Mouse (Mus musculus) forebrain, embryonic 13.5 days (tissue): ENCODE data around the gene Cmpk1. TPM values are rescaled to one million over a fixed set of nuclear protein-coding genes. Genes with fewer than 3 reads are reported as not detected.
A peak's percentile ranks its signal among the peaks of the same experiment; 100 is the strongest.
"Not testable (repeated sequence)": the region's sequence is repeated elsewhere in the genome, so short reads cannot be mapped to it uniquely, and the experiment has no call there.

Experiments
- ATAC-seq: fragments of 200-750 bp; cut with Nextera tagmentation; 2 replicates; pipeline ENCODE4 v1.8.0; 2017
- H3K27ac ChIP-seq: fragments of 300-500 bp; sonication (generic); 2 replicates; pipeline ENCODE4 v1.5.1; 2015; ENCODE audit warnings: inconsistent platforms, mild to moderate bottlenecking, moderate library complexity
- H3K27me3 ChIP-seq: fragments of 300-500 bp; sonication (generic); 2 replicates; pipeline ENCODE4 v1.6.1; 2015; ENCODE audit warnings: mild to moderate bottlenecking, inconsistent platforms
- H3K36me3 ChIP-seq: fragments of 300-500 bp; sonication (generic); 2 replicates; pipeline ENCODE4 v1.6.1; 2015; ENCODE audit warnings: mild to moderate bottlenecking, inconsistent platforms; ENCODE audit not compliant: poor library complexity, severe bottlenecking
- H3K4me1 ChIP-seq: fragments of 300-500 bp; sonication (generic); 2 replicates; pipeline ENCODE4 v1.6.1; 2015; ENCODE audit warnings: inconsistent platforms
- H3K4me2 ChIP-seq: fragments of 300-500 bp; sonication (generic); 2 replicates; pipeline ENCODE4 v1.6.1; 2015; ENCODE audit warnings: inconsistent platforms, mild to moderate bottlenecking, moderate library complexity
- H3K4me3 ChIP-seq: fragments of 300-500 bp; sonication (generic); 2 replicates; pipeline ENCODE4 v1.5.1; 2015; ENCODE audit warnings: mild to moderate bottlenecking, inconsistent platforms
- H3K9ac ChIP-seq: fragments of 300-500 bp; sonication (generic); 2 replicates; pipeline ENCODE4 v1.6.1; 2015; ENCODE audit warnings: mild to moderate bottlenecking, inconsistent platforms
- H3K9me3 ChIP-seq: fragments of 300-500 bp; sonication (generic); replicated peaks from 2 replicates; pipeline ENCODE4 v1.6.1; 2016; ENCODE audit warnings: inconsistent platforms
- WGBS: fragments of 180-500 bp; shearing (Covaris S2); methylation state at CpG from one replicate; pipeline ENCODE4 v1.1.7; 2015; 5-methylcytosine and 5-hydroxymethylcytosine counted together
- polyA plus RNA-seq: library from polyadenylated mRNA; unstranded; fragments of >200 nt; fragmentation: Nextera tagmentation; extraction: Ambion mirVana; gene quantifications from 2 replicates; pipeline ENCODE4 v1.2.1, GENCODE M21; 2015

Cmpk1 gene
- polyA plus RNA-seq, 1 experiment from 2014 or later: 133 TPM

DNA sequence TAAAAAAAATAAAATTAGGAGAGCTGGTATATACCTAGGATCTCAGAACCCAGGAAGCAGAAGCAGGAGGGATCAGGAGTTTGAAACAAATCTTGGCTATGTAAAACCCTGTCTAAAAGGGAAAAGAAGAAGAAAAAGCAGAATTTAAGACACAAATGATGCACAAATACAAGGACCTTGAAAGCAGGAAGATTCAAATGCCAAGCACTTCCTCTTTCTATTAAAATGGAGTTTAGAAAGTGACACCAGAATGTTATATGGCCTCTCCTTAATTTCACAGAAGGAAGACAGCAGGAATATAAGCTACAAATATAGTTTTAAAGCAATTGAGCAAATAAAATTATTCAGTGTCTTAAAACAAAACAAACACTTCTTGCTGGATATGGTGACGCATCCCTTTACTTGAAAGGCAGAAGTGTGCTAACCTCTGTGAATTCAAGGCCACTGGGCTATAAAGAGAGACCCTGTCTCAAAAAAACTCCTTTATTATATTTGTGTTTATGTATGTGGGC is 13.8 kb downstream of the Cmpk1 start:
- Histone ChIP-seq H3K4me1 (no peaks in the 10 kb centered on the region), H3K4me2 (no peak overlapping the region), H3K9me3 (no peaks in the 10 kb centered on the region), H3K4me3 (no peak overlapping the region), H3K27ac (no peak overlapping the region), H3K27me3 (no peaks in the 10 kb centered on the region), H3K36me3 (peaks cover 9% of the 10 kb centered on the region), H3K9ac (no peak overlapping the region)
- WGBS: 86% methylated on average over 1 of the region's 1 CpGs
- no peak for ATAC-seq

DNA sequence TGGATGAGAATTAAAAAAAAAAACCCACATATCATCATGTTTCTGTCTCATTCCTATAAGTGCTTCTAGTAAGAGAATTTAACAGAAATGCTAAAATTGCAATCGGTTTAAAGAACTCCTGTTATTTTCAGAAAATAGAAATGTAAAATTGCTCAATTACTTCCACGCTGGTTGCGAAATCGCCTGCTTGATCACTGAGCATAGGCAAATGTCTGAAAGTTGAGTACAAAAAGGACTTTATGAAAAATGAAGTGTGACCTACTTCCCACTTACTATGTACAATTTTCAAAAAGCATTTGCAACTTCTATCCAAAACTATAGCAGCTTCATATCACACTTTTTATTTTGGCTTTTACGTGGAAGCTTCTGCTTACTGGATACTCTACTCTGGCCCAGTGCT is 16.3 kb downstream of the Cmpk1 start:
- ATAC-seq: no peak
- Histone ChIP-seq H3K36me3 (peaks cover 31% of the 10 kb centered on the region), H3K4me3 (no peak overlapping the region), H3K4me2 (no peak overlapping the region), H3K27me3 (no peaks in the 10 kb centered on the region), H3K4me1 (no peaks in the 10 kb centered on the region), H3K9me3 (no peaks in the 10 kb centered on the region), H3K27ac (no peak overlapping the region), H3K9ac (no peak overlapping the region)
- 98% methylated on average over 5 of the region's 5 CpGs for WGBS

DNA sequence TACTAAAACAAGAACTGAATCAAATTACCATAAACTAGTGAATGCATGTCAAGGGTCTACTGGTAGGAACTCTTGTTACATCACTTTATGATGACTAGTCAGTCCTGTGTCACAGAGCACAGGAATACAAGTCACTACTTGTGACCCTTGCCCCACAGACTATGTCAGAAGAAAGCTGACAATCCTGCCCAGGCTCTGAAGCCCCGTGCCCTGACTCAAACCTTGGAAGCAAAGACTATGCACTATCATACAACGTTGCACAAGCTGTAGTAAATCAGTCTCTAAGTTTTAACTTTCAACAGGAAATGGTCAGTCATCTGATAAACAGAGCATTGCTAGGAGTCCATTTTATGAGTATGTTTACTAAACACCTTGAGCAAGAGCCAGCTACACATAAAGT is 26.2 kb downstream of the Cmpk1 start:
- WGBS: 94% methylated on average over 2 of the region's 2 CpGs
- H3K36me3 ChIP-seq: peaks cover 42% of the 10 kb centered on the region
- H3K4me3 ChIP-seq, H3K4me1 ChIP-seq, ATAC-seq, H3K4me2 ChIP-seq, H3K9ac ChIP-seq, H3K27ac ChIP-seq, H3K9me3 ChIP-seq, H3K27me3 ChIP-seq: not testable (repeated sequence)

DNA sequence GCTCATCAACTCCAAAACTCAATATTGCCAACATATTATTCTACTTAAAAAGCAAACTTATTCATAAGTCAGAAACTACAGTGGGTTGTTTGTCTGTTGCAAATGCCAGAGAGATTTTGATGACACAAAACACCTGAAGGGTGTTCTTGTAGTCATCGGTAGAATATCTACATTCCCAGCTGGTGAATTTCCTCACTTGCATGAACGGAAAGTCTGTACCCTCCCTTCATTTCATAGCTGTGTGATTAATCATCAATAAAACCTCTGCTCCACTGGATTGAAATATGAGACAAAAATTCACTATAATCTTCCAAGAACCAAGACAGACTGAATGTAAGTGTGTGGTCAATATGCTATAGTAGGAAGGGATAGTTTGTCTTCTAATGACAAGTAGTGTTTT is 27.5 kb downstream of the Cmpk1 start:
- Histone ChIP-seq H3K27ac (no peak overlapping the region), H3K27me3 (no peaks in the 10 kb centered on the region), H3K4me2 (no peak overlapping the region), H3K9me3 (no peaks in the 10 kb centered on the region), H3K9ac (no peak overlapping the region), H3K4me3 (no peak overlapping the region), H3K4me1 (no peaks in the 10 kb centered on the region), H3K36me3 (peaks cover 29% of the 10 kb centered on the region)
- WGBS: 96% methylated on average over 2 of the region's 2 CpGs
- ATAC-seq: no peak

DNA sequence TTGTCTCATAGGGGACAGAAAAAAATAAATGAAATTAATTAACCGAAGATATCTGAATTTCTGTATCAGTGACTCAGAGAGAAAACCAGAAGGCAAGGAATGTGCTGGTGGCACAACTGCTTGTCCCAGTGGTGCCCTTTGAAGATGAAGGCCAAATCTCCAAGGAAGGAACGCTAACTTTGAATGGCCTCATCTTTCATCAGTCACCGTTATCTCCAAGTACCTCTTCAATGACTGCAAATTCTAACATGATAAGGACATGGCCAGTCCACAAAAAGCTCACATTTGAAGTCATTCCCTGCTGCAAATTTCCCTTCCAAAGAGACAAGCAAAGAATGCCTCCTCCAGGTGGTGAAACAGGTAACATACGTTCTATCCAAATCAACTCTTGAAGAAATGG is 28.3 kb downstream of the Cmpk1 start:
- WGBS: 94% methylated on average over 4 of the region's 4 CpGs
- H3K9ac ChIP-seq: no peak overlapping the region

DNA sequence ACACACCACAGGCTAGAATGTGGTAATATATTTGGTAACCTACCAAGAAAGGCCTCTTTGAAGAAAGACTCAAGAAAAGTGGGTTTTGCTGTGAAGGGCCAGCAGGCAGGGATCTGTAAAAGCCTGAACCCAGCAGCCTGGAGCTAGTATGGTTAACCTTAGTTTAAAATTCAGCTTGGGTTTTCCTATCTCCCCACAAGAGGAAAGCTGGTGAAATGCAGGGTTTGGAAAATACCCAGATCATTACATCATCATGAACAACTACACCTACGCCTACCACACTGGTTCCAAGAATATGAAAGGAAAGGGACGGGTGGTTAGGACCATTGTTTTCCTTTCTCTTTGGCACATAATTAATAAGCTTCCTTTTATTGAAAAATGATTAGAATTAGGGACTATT is 28.8 kb downstream of the Cmpk1 start:
- 66% methylated on average over 2 of the region's 2 CpGs for WGBS
- no peak for ATAC-seq
- Histone ChIP-seq H3K4me1 (no peaks in the 10 kb centered on the region), H3K36me3 (peaks cover 25% of the 10 kb centered on the region), H3K4me3 (no peak overlapping the region), H3K27ac (no peak overlapping the region), H3K9ac (no peak overlapping the region), H3K27me3 (peaks cover 2% of the 10 kb centered on the region; the same call in 1 of the 2 replicates), H3K9me3 (no peaks in the 10 kb centered on the region), H3K4me2 (no peak overlapping the region)

More for the DNA sequence above, 28.3 kb downstream of the Cmpk1 start:
- Histone ChIP-seq H3K4me2 (no peak overlapping the region), H3K27ac (no peak overlapping the region), H3K4me1 (no peaks in the 10 kb centered on the region), H3K9me3 (no peaks in the 10 kb centered on the region), H3K27me3 (no peaks in the 10 kb centered on the region), H3K36me3 (peaks cover 25% of the 10 kb centered on the region), H3K4me3 (no peak overlapping the region)
- no peak for ATAC-seq

DNA sequence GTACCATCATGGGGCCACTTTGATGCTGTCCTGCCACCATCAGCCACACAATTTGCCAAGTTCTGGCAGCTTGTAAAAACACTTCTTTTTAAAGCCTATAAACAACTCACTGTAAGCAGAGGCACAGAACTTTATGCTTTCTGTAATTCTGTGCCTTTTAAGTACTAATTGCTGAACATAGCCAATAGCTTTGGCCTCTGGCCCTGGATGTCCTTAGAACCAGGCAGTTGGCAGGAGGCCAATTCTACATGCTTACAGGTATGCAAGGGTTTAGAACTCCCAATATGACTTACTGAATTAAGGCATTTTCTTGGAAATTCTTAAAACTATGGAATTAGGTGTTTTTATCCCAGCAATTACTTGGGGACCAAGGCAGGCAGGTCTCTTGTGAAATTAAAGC is 29.6 kb downstream of the Cmpk1 start:
- Histone ChIP-seq H3K9me3 (no peaks in the 10 kb centered on the region), H3K4me3 (no peak overlapping the region), H3K27ac (no peak overlapping the region), H3K4me1 (no peaks in the 10 kb centered on the region), H3K9ac (no peak overlapping the region), H3K27me3 (peaks cover 2% of the 10 kb centered on the region; the same call in 1 of the 2 replicates), H3K36me3 (peaks cover 17% of the 10 kb centered on the region), H3K4me2 (no peak overlapping the region)
- ATAC-seq: no peak

DNA sequence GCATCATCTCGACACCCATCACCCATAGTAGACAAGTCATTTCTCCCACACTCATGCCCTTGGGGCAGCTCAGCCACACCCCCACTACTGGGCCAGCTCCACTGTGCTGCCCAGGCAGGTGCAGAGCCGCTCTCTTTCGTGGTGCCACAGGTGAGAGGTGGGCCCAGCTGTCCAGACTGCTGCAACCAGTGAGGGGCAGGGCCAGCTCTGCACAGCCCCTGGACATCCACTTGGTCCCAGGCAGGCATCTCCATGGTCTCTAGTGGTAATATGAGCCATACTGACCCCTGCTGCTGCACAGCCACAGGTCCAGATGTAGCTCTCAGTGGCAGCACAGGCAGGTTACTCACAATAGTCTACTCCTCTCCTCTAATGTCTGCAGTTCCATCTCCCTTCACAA is 33.9 kb downstream of the Cmpk1 start:
- H3K27ac ChIP-seq: no peak overlapping the region
- H3K27me3 ChIP-seq: peaks cover 8% of the 10 kb centered on the region; the same call in 1 of the 2 replicates
- H3K4me1 ChIP-seq: no peaks in the 10 kb centered on the region
- no peak overlapping the region for H3K4me3 ChIP-seq
- no peaks in the 10 kb centered on the region for H3K9me3 ChIP-seq
- WGBS: 91% methylated on average over 3 of the region's 3 CpGs
- H3K9ac ChIP-seq: no peak overlapping the region
- 0 out of 2 replicates have a peak, but pooled peaks have one; percentile 33 for ATAC-seq
- H3K4me2 ChIP-seq: no peak overlapping the region
- H3K36me3 ChIP-seq: no peaks in the 10 kb centered on the region

DNA sequence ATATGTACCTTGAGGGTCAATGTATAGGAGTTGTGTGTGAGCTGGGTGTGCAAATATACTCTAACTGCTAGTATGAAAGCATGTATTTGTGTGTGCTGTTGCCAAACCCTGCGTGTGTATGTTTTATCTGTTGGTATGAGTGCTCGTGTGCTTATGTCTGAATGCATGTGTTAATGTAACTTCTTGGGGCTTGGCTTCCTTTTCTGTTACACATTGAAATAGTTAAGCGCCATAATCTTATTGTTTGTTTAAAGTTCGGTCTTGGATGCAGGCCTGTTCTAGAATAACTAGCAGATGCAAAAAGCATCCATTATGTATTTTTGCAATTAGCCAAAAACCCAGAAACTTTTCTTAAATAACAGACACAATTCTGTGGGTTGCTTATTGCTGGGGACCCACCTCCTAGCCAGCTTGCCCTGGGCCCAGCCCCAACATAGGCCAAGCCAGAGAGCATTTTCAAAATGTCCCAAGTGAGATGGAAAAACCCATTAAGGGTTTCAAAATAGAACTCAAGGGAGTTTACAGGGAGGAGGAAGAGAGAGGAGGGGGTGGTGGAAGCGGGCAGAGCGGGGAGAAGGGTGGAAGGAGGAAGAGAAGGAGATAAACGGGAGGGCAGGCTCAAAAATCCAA is 39.1 kb downstream of the Cmpk1 start:
- Histone ChIP-seq H3K36me3 (no peaks in the 10 kb centered on the region), H3K4me3 (no peak overlapping the region), H3K9ac (no peak overlapping the region), H3K27ac (no peak overlapping the region), H3K27me3 (peaks cover 37% of the 10 kb centered on the region), H3K4me2 (no peak overlapping the region), H3K4me1 (peaks cover 5% of the 10 kb centered on the region; the same call in 1 of the 2 replicates), H3K9me3 (no peaks in the 10 kb centered on the region)
- no peak for ATAC-seq
- 69% methylated on average over 7 of the region's 7 CpGs for WGBS

DNA sequence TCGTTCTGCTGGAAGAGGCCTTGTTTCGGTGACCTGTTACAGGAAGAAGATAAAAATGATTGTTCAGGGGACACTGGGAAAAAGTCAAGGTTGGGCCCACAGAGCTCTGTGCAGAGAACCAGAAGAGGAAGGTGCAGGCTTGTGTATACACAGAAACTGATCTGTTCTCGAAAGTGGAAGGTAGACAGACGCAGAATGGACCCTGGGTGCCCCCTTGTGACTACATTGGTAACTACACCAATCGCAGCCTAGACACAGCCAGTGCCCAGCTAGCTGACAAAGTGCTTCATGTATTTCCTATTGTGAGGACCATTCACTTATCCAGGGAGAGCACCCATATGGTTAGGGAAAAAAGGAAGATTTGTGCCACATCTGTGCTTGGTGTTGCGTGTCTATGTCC is 39.6 kb downstream of the Cmpk1 start:
- WGBS: 33% methylated on average over 6 of the region's 6 CpGs
- ATAC-seq: peak; percentile 88
- H3K27me3 ChIP-seq: peaks cover 37% of the 10 kb centered on the region

DNA sequence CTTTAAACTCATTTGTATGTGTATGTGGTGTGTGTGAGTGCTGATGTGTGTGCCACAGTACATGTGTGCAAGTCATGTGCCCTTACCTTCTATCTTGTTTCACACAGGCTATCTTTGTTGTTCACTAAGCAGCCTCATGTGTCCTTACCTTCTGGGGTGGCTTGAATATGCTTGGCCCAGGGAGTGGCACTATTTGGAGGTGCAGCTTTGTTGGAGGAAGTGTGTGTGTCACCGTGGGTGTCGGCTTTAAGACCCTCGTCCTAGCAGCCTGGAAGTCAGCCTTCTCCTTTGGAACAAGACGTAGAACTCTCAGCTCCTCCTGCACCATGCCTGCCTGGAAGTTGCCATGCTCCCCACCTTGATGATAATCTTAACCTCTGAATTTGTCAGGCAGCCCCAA is 40.6 kb downstream of the Cmpk1 start:
- no peak overlapping the region for H3K4me2 ChIP-seq
- no peak overlapping the region for H3K9ac ChIP-seq
- no peak overlapping the region for H3K27ac ChIP-seq
- 88% methylated on average over 4 of the region's 4 CpGs for WGBS
- H3K4me3 ChIP-seq: no peak overlapping the region
- ATAC-seq: no peak
- H3K4me1 ChIP-seq: peaks cover 13% of the 10 kb centered on the region
- H3K9me3 ChIP-seq: no peaks in the 10 kb centered on the region
- peaks cover 40% of the 10 kb centered on the region for H3K27me3 ChIP-seq
- H3K36me3 ChIP-seq: no peaks in the 10 kb centered on the region

More for the DNA sequence above, 39.6 kb downstream of the Cmpk1 start:
- H3K4me2 ChIP-seq: no peak overlapping the region
- no peaks in the 10 kb centered on the region for H3K36me3 ChIP-seq
- no peak overlapping the region for H3K4me3 ChIP-seq
- no peak overlapping the region for H3K27ac ChIP-seq
- H3K4me1 ChIP-seq: peaks cover 8% of the 10 kb centered on the region
- no peak overlapping the region for H3K9ac ChIP-seq
- H3K9me3 ChIP-seq: no peaks in the 10 kb centered on the region

DNA sequence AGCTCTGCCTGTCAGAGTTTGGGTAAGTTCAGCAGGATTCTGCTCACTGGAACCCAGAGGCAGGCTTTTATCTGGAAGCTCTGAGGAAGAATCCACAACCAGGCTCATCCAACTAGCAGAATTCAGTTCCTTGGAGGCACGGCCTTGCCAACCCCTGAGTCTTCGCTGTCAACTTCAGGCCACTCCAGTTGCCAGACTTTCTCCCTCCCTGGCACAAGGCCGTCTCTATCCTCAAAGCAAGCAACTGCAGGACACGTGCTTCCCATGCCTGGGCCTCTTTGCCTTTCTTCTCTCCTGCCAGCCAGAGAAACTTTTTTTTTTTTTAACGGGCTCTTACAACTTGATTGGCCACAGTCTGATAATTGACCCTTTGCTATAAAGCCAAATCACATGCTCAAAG is 42.0 kb downstream of the Cmpk1 start:
- whole genome bisulfite sequencing: 19% methylated on average over 5 of the region's 5 CpGs
- Histone ChIP-seq H3K36me3 (no peaks in the 10 kb centered on the region), H3K4me3 (no peak overlapping the region), H3K27ac (no peak overlapping the region), H3K4me1 (peaks cover 13% of the 10 kb centered on the region), H3K9me3 (no peaks in the 10 kb centered on the region), H3K27me3 (peaks cover 48% of the 10 kb centered on the region), H3K9ac (no peak overlapping the region), H3K4me2 (no peak overlapping the region)
- no peak for ATAC-seq

DNA sequence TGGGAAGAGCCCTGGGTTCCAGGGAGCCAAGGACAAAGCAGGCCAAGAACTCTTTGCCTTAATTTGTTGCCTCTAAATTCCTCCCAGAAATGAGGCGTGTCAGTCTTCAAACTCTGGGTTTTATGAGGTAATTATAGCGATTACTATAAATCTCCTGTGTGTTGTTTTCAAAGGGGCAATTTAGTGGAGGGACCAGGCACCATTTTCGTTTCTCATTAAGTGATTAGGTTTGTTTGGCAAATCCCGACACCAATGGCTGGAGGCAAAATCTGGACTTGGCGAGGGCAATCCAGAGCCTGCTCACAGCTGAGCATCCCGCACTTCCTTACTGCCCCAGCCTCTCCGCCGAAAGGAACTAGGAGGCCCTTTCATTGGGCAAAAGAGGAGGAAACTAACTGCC is 44.5 kb downstream of the Cmpk1 start:
- Histone ChIP-seq H3K4me1 (peaks cover 13% of the 10 kb centered on the region), H3K9me3 (no peaks in the 10 kb centered on the region), H3K9ac (no peak overlapping the region), H3K27me3 (peaks cover 52% of the 10 kb centered on the region), H3K27ac (no peak overlapping the region), H3K4me2 (no peak overlapping the region), H3K36me3 (no peaks in the 10 kb centered on the region), H3K4me3 (no peak overlapping the region)
- ATAC-seq: no peak
- WGBS: 18% methylated on average over 8 of the region's 8 CpGs
